Mouse (Mus musculus) cerebellum, adult 2 months (tissue): ENCODE results near the gene Hist1h2an. TPM values are rescaled to one million over a fixed set of nuclear protein-coding genes. Genes with fewer than 3 reads are reported as not detected.
"Not testable (repeated sequence)": the region's sequence is repeated elsewhere in the genome, so short reads cannot be mapped to it uniquely, and the experiment has no call there.

ENCODE experiments used
- DNase-seq, 2 experiments: peaks; one replicate each; pipeline ENCODE4 v3.0.0; 2021
- H3K27ac ChIP-seq: fragments of 200-500 bp; 2 replicates; pipeline ENCODE4 v1.5.1; 2012; ENCODE audit warnings: low read length, control low read depth, inconsistent platforms; ENCODE audit not compliant: insufficient read depth
- H3K27me3 ChIP-seq: fragments of 200-500 bp; 2 replicates; pipeline ENCODE4 v1.6.1; 2012; ENCODE audit warnings: inconsistent platforms, mild to moderate bottlenecking, low read length, moderate library complexity; ENCODE audit not compliant: control insufficient read depth, insufficient read depth
- H3K4me1 ChIP-seq: fragments of 200-500 bp; 2 replicates; pipeline ENCODE4 v1.6.1; 2011; ENCODE audit warnings: low read length; ENCODE audit not compliant: control insufficient read depth, insufficient read depth
- H3K4me3 ChIP-seq: fragments of 200-500 bp; replicated peaks from 2 replicates; pipeline ENCODE3; 2011; ENCODE audit warnings: mild to moderate bottlenecking, low read depth, low read length, control low read depth; ENCODE audit not compliant: insufficient read depth
- CTCF ChIP-seq: fragments of 200-500 bp; IDR thresholded peaks from 2 replicates; pipeline ENCODE4 v1.5.1; 2011; ENCODE audit warnings: low read depth, mild to moderate bottlenecking, control low read depth, low read length, moderate library complexity, borderline replicate concordance; ENCODE audit not compliant: insufficient read depth
- POLR2A ChIP-seq: fragments of 200-500 bp; IDR thresholded peaks from 2 replicates; pipeline ENCODE4 v1.6.1; 2011; ENCODE audit warnings: low read length, control low read depth, borderline replicate concordance; ENCODE audit not compliant: insufficient read depth
- WGBS: fragments of 180-500 bp; shearing (Covaris S2); methylation state at CpG from one replicate; pipeline ENCODE4 v1.1.7; 2018; 5-methylcytosine and 5-hydroxymethylcytosine counted together
- polyA plus RNA-seq: library from polyadenylated mRNA; depleted of rRNA; stranded (reverse); fragments of >200 nt; gene quantifications from 2 replicates; pipeline ENCODE4 v1.2.3, GENCODE M21; 2012; rRNA removed

The Hist1h2an gene
- not detected in 2 replicates for polyA plus RNA-seq

GRCm38 (mm10) chr13:21786899-21787629 is at the start of gene Hist1h2an, which contains the start of gene Hist1h2bp:
Gene Hist1h2an (minus strand): TSS chr13:21787218.
Gene Hist1h2bp (plus strand): TSS chr13:21787461.
- whole genome bisulfite sequencing = under 1% methylated on average over 39 of the region's 63 CpGs
- not testable (repeated sequence) for H3K27me3 ChIP-seq, H3K4me1 ChIP-seq, H3K27ac ChIP-seq
- peak within 1 kb of the TSS; percentile 32 for H3K4me3 ChIP-seq
- peak; percentile 91 to 96 for DNase-seq

- H3K4me3 ChIP-seq, H3K27ac ChIP-seq, H3K4me1 ChIP-seq, H3K27me3 ChIP-seq, DNase-seq: not testable (repeated sequence)
- WGBS = no CpG with 5 or more reads among the region's 24 CpGs
These were observed 46.4 kb upstream of the Hist1h2an start, which contains the start of the genes Hist1h2ap and Hist1h2br for GRCm38 (mm10) chr13:21833461-21833860. Gene Hist1h2ap (minus strand): TSS chr13:21833507. Gene Hist1h2br (plus strand): TSS chr13:21833743.

GRCm38 (mm10) chr13:21831418-21832394 is 44.7 kb upstream of the Hist1h2an start, which contains the start of gene Hist1h4n:
Gene Hist1h4n (minus strand): TSS chr13:21832196.
- H3K27me3 ChIP-seq, H3K4me1 ChIP-seq, H3K4me3 ChIP-seq, H3K27ac ChIP-seq: not testable (repeated sequence)
- WGBS = under 1% methylated on average over 24 of the region's 58 CpGs
- DNase-seq = peak; percentile 57 to 58
- peak; percentile 28; the same call in 1 of the 2 replicates for TF ChIP-seq POLR2A

- TF ChIP-seq POLR2A = no peak
- TF ChIP-seq CTCF = no peak
- WGBS = 93% methylated on average over 10 of the region's 10 CpGs
- Histone ChIP-seq H3K27ac (no peak overlapping the region), H3K4me1 (no peaks in the 10 kb centered on the region), H3K27me3 (no peaks in the 10 kb centered on the region), H3K4me3 (no peak overlapping the region)
- no peak for DNase-seq
These were observed 43.3 kb upstream of the Hist1h2an start for GRCm38 (mm10) chr13:21830344-21830743.

- WGBS = 91% methylated on average over 3 of the region's 3 CpGs
- DNase-seq = no peak
- H3K27me3 ChIP-seq = no peaks in the 10 kb centered on the region
- no peaks in the 10 kb centered on the region for H3K4me1 ChIP-seq
- no peak overlapping the region for H3K27ac ChIP-seq
- no peak for TF ChIP-seq CTCF
- TF ChIP-seq POLR2A = no peak
- no peak overlapping the region for H3K4me3 ChIP-seq
These were observed 41.5 kb upstream of the Hist1h2an start for GRCm38 (mm10) chr13:21828511-21828910.

GRCm38 (mm10) chr13:21820082-21820890 is 33.3 kb upstream of the Hist1h2an start:
- not testable (repeated sequence) for H3K27me3 ChIP-seq, DNase-seq, H3K27ac ChIP-seq, H3K4me3 ChIP-seq, H3K4me1 ChIP-seq
- whole genome bisulfite sequencing = 49% methylated on average over 7 of the region's 16 CpGs

- WGBS = under 1% methylated on average over 14 of the region's 14 CpGs
- H3K27me3 ChIP-seq, H3K4me1 ChIP-seq, DNase-seq, H3K4me3 ChIP-seq, H3K27ac ChIP-seq: not testable (repeated sequence)
These were observed 25.1 kb upstream of the Hist1h2an start for GRCm38 (mm10) chr13:21812092-21812491.

- not testable (repeated sequence) for H3K4me3 ChIP-seq, H3K4me1 ChIP-seq, H3K27me3 ChIP-seq, H3K27ac ChIP-seq
- peak; percentile 60 to 62 for DNase-seq
- WGBS = no CpG with 5 or more reads among the region's 24 CpGs
These were observed 24.5 kb upstream of the Hist1h2an start, which contains the start of gene Hist1h4m for GRCm38 (mm10) chr13:21811539-21811938. Gene Hist1h4m (plus strand): TSS chr13:21811746.

- H3K4me3 ChIP-seq, H3K27me3 ChIP-seq, H3K27ac ChIP-seq, H3K4me1 ChIP-seq, DNase-seq: not testable (repeated sequence)
- no CpG with 5 or more reads among the region's 8 CpGs for WGBS
These were observed 24.1 kb upstream of the Hist1h2an start for GRCm38 (mm10) chr13:21811074-21811473.

GRCm38 (mm10) chr13:21810073-21810472 is 23.1 kb upstream of the Hist1h2an start, which contains the start of the genes Hist1h2bq and Hist1h2ao:
Gene Hist1h2bq (minus strand): TSS chr13:21810197.
Gene Hist1h2ao (plus strand): TSS chr13:21810465.
- not testable (repeated sequence) for H3K27me3 ChIP-seq, H3K27ac ChIP-seq, H3K4me1 ChIP-seq, DNase-seq, H3K4me3 ChIP-seq
- no CpG with 5 or more reads among the region's 23 CpGs for WGBS

- not testable (repeated sequence) for H3K27ac ChIP-seq, H3K4me1 ChIP-seq, H3K27me3 ChIP-seq, H3K4me3 ChIP-seq, DNase-seq
- WGBS = no CpG with 5 or more reads among the region's 4 CpGs
These were observed 16.0 kb upstream of the Hist1h2an start for GRCm38 (mm10) chr13:21803058-21803457.
